Mouse (Mus musculus) spleen, adult 12 weeks (tissue): ENCODE results near the gene Snf8.
A peak's percentile ranks its signal among the peaks of the same experiment; 100 is the strongest.

ENCODE experiments used
- DNase-seq: peaks from one replicate; pipeline ENCODE4 v3.0.0; 2022; ENCODE audit warnings: low spot score

Gene Snf8

GRCm38 (mm10) chr11:96034596-96035052 is at the start of gene Snf8:
Gene Snf8, plus strand, starts transcription at chr11:96034885.
- DNase-seq, result peak; percentile 89

GRCm38 (mm10) chr11:95987854-95988447 is 46.7 kb upstream of the Snf8 start:
- no peak for DNase-seq

GRCm38 (mm10) chr11:95988533-95988932 is 46.2 kb upstream of the Snf8 start:
- no peak for DNase-seq

- no peak for DNase-seq
Measured at GRCm38 (mm10) chr11:95989864-95990263, 44.8 kb upstream of the Snf8 start.

- DNase-seq, result no peak
Measured at GRCm38 (mm10) chr11:95990431-95990830, 44.3 kb upstream of the Snf8 start.

GRCm38 (mm10) chr11:95990886-95991708 is 43.6 kb upstream of the Snf8 start:
- no peak for DNase-seq

- DNase-seq, result no peak
Measured at GRCm38 (mm10) chr11:95994151-95994550, 40.5 kb upstream of the Snf8 start.

GRCm38 (mm10) chr11:96003100-96003900 is 31.4 kb upstream of the Snf8 start:
- DNase-seq, result no peak

GRCm38 (mm10) chr11:96003969-96004792 is 30.5 kb upstream of the Snf8 start:
- DNase-seq, result no peak

- no peak for DNase-seq
Measured at GRCm38 (mm10) chr11:96004793-96005402, 29.8 kb upstream of the Snf8 start.

- DNase-seq, result no peak
Measured at GRCm38 (mm10) chr11:96005403-96006271, 29.0 kb upstream of the Snf8 start, which contains the start of gene Igf2bp1. Gene Igf2bp1, minus strand, starts transcription at chr11:96005940.

- no peak for DNase-seq
Measured at GRCm38 (mm10) chr11:96006367-96006851, 28.3 kb upstream of the Snf8 start.

GRCm38 (mm10) chr11:96006852-96007515 is 27.7 kb upstream of the Snf8 start:
- no peak for DNase-seq

GRCm38 (mm10) chr11:96007516-96008235 is 27.0 kb upstream of the Snf8 start:
- no peak for DNase-seq

GRCm38 (mm10) chr11:96008827-96009226 is 25.9 kb upstream of the Snf8 start:
- DNase-seq, result no peak

- DNase-seq, result no peak
Measured at GRCm38 (mm10) chr11:96011982-96012381, 22.7 kb upstream of the Snf8 start.

- no peak for DNase-seq
Measured at GRCm38 (mm10) chr11:96015421-96015820, 19.3 kb upstream of the Snf8 start.

- no peak for DNase-seq
Measured at GRCm38 (mm10) chr11:96017941-96018351, 16.7 kb upstream of the Snf8 start.

- DNase-seq, result no peak
Measured at GRCm38 (mm10) chr11:96020622-96021021, 14.1 kb upstream of the Snf8 start.
